Mouse (Mus musculus) limb, embryonic 14.5 days (tissue): ENCODE measurements around the gene Pank4. TPM values are rescaled to one million over a fixed set of nuclear protein-coding genes. Genes with fewer than 3 reads are reported as not detected.
A peak's percentile ranks its signal among the peaks of the same experiment; 100 is the strongest.

Experiments
- ATAC-seq: fragments of 200-750 bp; cut with Nextera tagmentation; 2 replicates; pipeline ENCODE4 v1.8.0; 2017; ENCODE audit warnings: low read depth, moderate number of reproducible peaks, moderate TSS enrichment; ENCODE audit not compliant: low FRiP score
- DNase-seq: peaks from one replicate; pipeline ENCODE4 v3.0.0-alpha.2; 2015; ENCODE audit warnings: low spot score
- H3K27ac ChIP-seq: fragments of 300-500 bp; sonication (generic); replicated peaks from 2 replicates; pipeline ENCODE4 v1.5.1; 2014; ENCODE audit warnings: low read depth, mild to moderate bottlenecking, low read length, moderate library complexity, mixed read lengths
- H3K27me3 ChIP-seq: fragments of 300-500 bp; sonication (generic); 2 replicates; pipeline ENCODE4 v1.6.1; 2014; ENCODE audit warnings: low read length, mixed read lengths; ENCODE audit not compliant: control insufficient read depth, insufficient read depth
- H3K36me3 ChIP-seq: fragments of 300-500 bp; sonication (generic); 2 replicates; pipeline ENCODE4 v1.6.1; 2014; ENCODE audit warnings: mild to moderate bottlenecking, low read length, moderate library complexity, mixed read lengths; ENCODE audit not compliant: control insufficient read depth, insufficient read depth
- H3K4me1 ChIP-seq: fragments of 300-500 bp; sonication (generic); 2 replicates; pipeline ENCODE4 v1.6.1; 2014; ENCODE audit warnings: antibody characterized with exemption, low read length, mixed read lengths; ENCODE audit not compliant: control insufficient read depth, insufficient read depth
- H3K4me2 ChIP-seq: fragments of 300-500 bp; sonication (generic); replicated peaks from 2 replicates; pipeline ENCODE4 v1.6.1; 2014; ENCODE audit warnings: low read depth, mild to moderate bottlenecking, low read length, moderate library complexity; ENCODE audit not compliant: severe bottlenecking
- H3K4me3 ChIP-seq: fragments of 300-500 bp; sonication (generic); replicated peaks from 2 replicates; pipeline ENCODE4 v1.5.1; 2014; ENCODE audit warnings: low read length
- H3K9ac ChIP-seq: fragments of 300-500 bp; sonication (generic); 2 replicates; pipeline ENCODE4 v1.6.1; 2014; ENCODE audit warnings: mild to moderate bottlenecking, low read depth, low read length, moderate library complexity; ENCODE audit not compliant: severe bottlenecking
- H3K9me3 ChIP-seq: fragments of 300-500 bp; sonication (generic); 2 replicates; pipeline ENCODE4 v1.6.1; 2016; ENCODE audit warnings: low read length; ENCODE audit not compliant: control insufficient read depth
- POLR2A ChIP-seq: fragments of 200-500 bp; IDR thresholded peaks from 2 replicates; pipeline ENCODE4 v1.8.0; 2012; ENCODE audit warnings: inconsistent platforms, mild to moderate bottlenecking, moderate library complexity, borderline replicate concordance; ENCODE audit not compliant: insufficient read depth, insufficient read length; ENCODE audit errors: extremely low read depth
- WGBS: fragments of 180-500 bp; shearing (Covaris S2); extraction: QIAGEN DNeasy Blood & Tissue Kit; methylation state at CpG from one replicate; pipeline ENCODE4 v1.1.7; 2014; 5-methylcytosine and 5-hydroxymethylcytosine counted together
- polyA plus RNA-seq, 2 experiments: library from polyadenylated mRNA; depleted of rRNA in 1 of 2; stranded (reverse) in 1 of 2; unstranded in 1 of 2; fragments of >200 nt; fragmentation: Nextera tagmentation in 1 of 2; extraction: Ambion mirVana in 1 of 2; gene quantifications; 2 replicates each; pipeline versions ENCODE4 v1.2.1 to v1.2.3; 2012 to 2014

The Pank4 gene
- polyA plus RNA-seq, 2 experiments = 36.9 to 76.3 TPM

GRCm38 (mm10) chr4:154958621-154959020 is 5.3 kb upstream of the Pank4 start:
- peaks cover 31% of the 10 kb centered on the region for H3K4me1 ChIP-seq
- H3K9ac ChIP-seq = 0 out of 2 replicates have a peak overlapping the region, but pooled peaks have one; percentile 0
- no peaks in the 10 kb centered on the region for H3K36me3 ChIP-seq
- H3K4me3 ChIP-seq = no peak overlapping the region
- no peak for TF ChIP-seq POLR2A
- peak overlapping the region; percentile 30 for H3K4me2 ChIP-seq
- H3K27me3 ChIP-seq = peaks cover 60% of the 10 kb centered on the region
- DNase-seq = no peak
- no peak overlapping the region for H3K27ac ChIP-seq
- WGBS = 12% methylated on average over 8 of the region's 8 CpGs
- H3K9me3 ChIP-seq = no peaks in the 10 kb centered on the region
- ATAC-seq = no peak

GRCm38 (mm10) chr4:154960021-154960689 is 3.8 kb upstream of the Pank4 start:
- peak overlapping the region; percentile 36; the same call in 1 of the 2 replicates for H3K9ac ChIP-seq
- peaks cover 58% of the 10 kb centered on the region for H3K27me3 ChIP-seq
- 23% methylated on average over 20 of the region's 20 CpGs for WGBS
- H3K4me3 ChIP-seq = peak overlapping the region; percentile 42
- no peaks in the 10 kb centered on the region for H3K9me3 ChIP-seq
- no peaks in the 10 kb centered on the region for H3K36me3 ChIP-seq
- no peak overlapping the region for H3K27ac ChIP-seq
- ATAC-seq (no peak), DNase-seq (no peak)
- peak overlapping the region; percentile 79 for H3K4me2 ChIP-seq
- peaks cover 32% of the 10 kb centered on the region for H3K4me1 ChIP-seq
- TF ChIP-seq POLR2A = no peak

GRCm38 (mm10) chr4:154960690-154961225 is 3.2 kb upstream of the Pank4 start, which contains the start of gene Hes5:
Hes5 (plus strand) TSS chr4:154960923.
- peak within 1 kb of the TSS; percentile 36 for H3K9ac ChIP-seq
- H3K27me3 ChIP-seq = peaks cover 58% of the 10 kb centered on the region
- H3K27ac ChIP-seq = no peak within 1 kb of the TSS
- DNase-seq (no peak), ATAC-seq (no peak)
- 1% methylated on average over 58 of the region's 65 CpGs for WGBS
- no peaks in the 10 kb centered on the region for H3K36me3 ChIP-seq
- peak within 1 kb of the TSS; percentile 42 for H3K4me3 ChIP-seq
- peak within 1 kb of the TSS; percentile 79 for H3K4me2 ChIP-seq
- H3K4me1 ChIP-seq = peaks cover 34% of the 10 kb centered on the region
- no peak for TF ChIP-seq POLR2A
- H3K9me3 ChIP-seq = no peaks in the 10 kb centered on the region

DNA sequence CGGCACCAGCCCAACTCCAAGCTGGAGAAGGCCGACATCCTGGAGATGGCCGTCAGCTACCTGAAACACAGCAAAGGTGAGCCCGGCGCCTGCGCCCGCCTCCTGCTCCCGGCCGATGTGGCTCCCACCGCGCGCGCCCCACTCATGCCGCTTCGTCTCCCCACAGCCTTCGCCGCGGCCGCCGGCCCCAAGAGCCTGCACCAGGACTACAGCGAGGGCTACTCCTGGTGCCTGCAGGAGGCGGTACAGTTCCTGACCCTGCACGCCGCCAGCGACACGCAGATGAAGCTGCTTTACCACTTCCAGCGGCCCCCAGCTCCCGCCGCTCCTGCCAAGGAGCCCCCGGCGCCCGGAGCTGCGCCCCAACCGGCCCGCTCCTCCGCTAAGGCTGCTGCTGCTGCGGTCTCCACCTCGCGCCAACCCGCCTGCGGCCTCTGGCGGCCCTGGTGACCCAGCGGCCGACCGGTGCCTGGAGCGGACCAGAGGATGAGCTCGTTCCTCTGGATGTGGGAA is 2.6 kb upstream of the Pank4 start:
- Histone ChIP-seq H3K27ac (no peak overlapping the region), H3K4me3 (peak overlapping the region; percentile 42), H3K4me2 (peak overlapping the region; percentile 79), H3K9ac (peak overlapping the region; percentile 36), H3K27me3 (peaks cover 58% of the 10 kb centered on the region), H3K9me3 (no peaks in the 10 kb centered on the region), H3K36me3 (peaks cover 4% of the 10 kb centered on the region; the same call in 1 of the 2 replicates), H3K4me1 (peaks cover 34% of the 10 kb centered on the region)
- TF ChIP-seq POLR2A = no peak
- DNase-seq (no peak), ATAC-seq (no peak)
- WGBS = 2% methylated on average over 35 of the region's 47 CpGs

DNA sequence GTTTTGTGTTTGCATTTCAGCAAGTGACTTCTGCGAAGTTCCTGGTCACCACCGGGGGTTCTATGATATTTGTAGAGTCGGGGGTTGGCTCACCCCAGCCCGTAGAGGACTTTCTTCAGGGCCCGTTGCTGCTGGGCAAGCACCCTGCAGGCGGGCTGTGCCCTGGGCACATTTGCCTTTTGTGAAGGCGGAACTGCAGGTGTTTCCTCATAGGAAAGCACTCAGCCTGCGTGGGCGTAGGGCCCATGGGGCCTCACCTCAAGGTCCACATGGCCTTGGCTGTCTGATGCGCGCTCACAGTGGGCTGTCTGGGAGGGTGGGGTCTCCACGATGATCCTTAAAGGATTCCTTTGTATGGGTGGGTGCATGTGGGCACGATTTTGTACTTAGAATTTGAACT is 2.0 kb upstream of the Pank4 start:
- peaks cover 58% of the 10 kb centered on the region for H3K27me3 ChIP-seq
- H3K9ac ChIP-seq = no peak overlapping the region
- no peak overlapping the region for H3K27ac ChIP-seq
- 25% methylated on average over 13 of the region's 13 CpGs for WGBS
- no peak for TF ChIP-seq POLR2A
- H3K4me2 ChIP-seq = peak overlapping the region; percentile 79
- peaks cover 8% of the 10 kb centered on the region; the same call in 1 of the 2 replicates for H3K36me3 ChIP-seq
- peak overlapping the region; percentile 42 for H3K4me3 ChIP-seq
- DNase-seq (no peak), ATAC-seq (no peak)
- peaks cover 34% of the 10 kb centered on the region for H3K4me1 ChIP-seq
- H3K9me3 ChIP-seq = no peaks in the 10 kb centered on the region
